Mouse (Mus musculus): ENCODE results near the gene Lztfl1.

- TF ChIP-seq CTCF (IDR thresholded peaks at IDR 0.05; ENCODE audit: low read depth, low read length), result peak; percentile 47
- TF ChIP-seq POLR2A (IDR thresholded peaks at IDR 0.05; ENCODE audit: extremely low read depth, insufficient read depth, low read length), result no peak
Observed at GRCm38 (mm10) chr9:123665645-123666044, 51.9 kb downstream of the Lztfl1 start.
